Mouse (Mus musculus) myocyte (in vitro differentiated cells): Measurements from ENCODE around the gene Efcab2.

ENCODE experiments used
- CEBPB ChIP-seq: IDR thresholded peaks from 2 replicates; pipeline ENCODE4 v1.6.1; 2011; ENCODE audit warnings: mild to moderate bottlenecking, moderate library complexity; ENCODE audit not compliant: poor library complexity, insufficient read depth, severe bottlenecking
- E2F4 ChIP-seq: IDR thresholded peaks from one replicate; pipeline ENCODE4 v1.6.1; 2011; ENCODE audit warnings: mild to moderate bottlenecking, control low read depth, moderate library complexity; ENCODE audit not compliant: insufficient read depth
- MAX ChIP-seq: IDR thresholded peaks from one replicate; pipeline ENCODE4 v1.6.1; 2011; ENCODE audit warnings: low read depth, mild to moderate bottlenecking, control low read depth
- MYOD1 ChIP-seq, 3 experiments: IDR thresholded peaks; one replicate each; pipeline ENCODE4 v1.6.1; 2011; ENCODE audit warnings: control low read depth in 2 of 3, low read depth in 2 of 3, mild to moderate bottlenecking in 2 of 3, moderate library complexity in 1 of 3; ENCODE audit not compliant: insufficient read length in 2 of 3, control insufficient read depth in 1 of 3
- POLR2A ChIP-seq: IDR thresholded peaks from one replicate; pipeline ENCODE4 v1.6.1; 2011; ENCODE audit warnings: low read depth, mild to moderate bottlenecking, control low read depth, moderate library complexity; ENCODE audit not compliant: insufficient read length
- POLR2AphosphoS2 ChIP-seq: IDR thresholded peaks from one replicate; pipeline ENCODE4 v1.6.1; 2011; ENCODE audit warnings: low read depth, control low read depth; ENCODE audit not compliant: insufficient read length
- REST ChIP-seq: IDR thresholded peaks from one replicate; pipeline ENCODE4 v1.6.1; 2011; ENCODE audit warnings: mild to moderate bottlenecking, control low read depth, moderate library complexity; ENCODE audit not compliant: insufficient read depth, insufficient read length
- SRF ChIP-seq: IDR thresholded peaks from one replicate; pipeline ENCODE4 v1.6.1; 2011; ENCODE audit warnings: low read depth; ENCODE audit not compliant: control insufficient read depth, insufficient read length
- TCF12 ChIP-seq: IDR thresholded peaks from one replicate; pipeline ENCODE4 v1.6.1; 2011; ENCODE audit warnings: mild to moderate bottlenecking, control low read depth; ENCODE audit not compliant: poor library complexity, insufficient read depth, severe bottlenecking
- USF1 ChIP-seq: IDR thresholded peaks from one replicate; pipeline ENCODE4 v1.6.1; 2011; ENCODE audit warnings: low read depth, mild to moderate bottlenecking, control low read depth, moderate library complexity

DNA sequence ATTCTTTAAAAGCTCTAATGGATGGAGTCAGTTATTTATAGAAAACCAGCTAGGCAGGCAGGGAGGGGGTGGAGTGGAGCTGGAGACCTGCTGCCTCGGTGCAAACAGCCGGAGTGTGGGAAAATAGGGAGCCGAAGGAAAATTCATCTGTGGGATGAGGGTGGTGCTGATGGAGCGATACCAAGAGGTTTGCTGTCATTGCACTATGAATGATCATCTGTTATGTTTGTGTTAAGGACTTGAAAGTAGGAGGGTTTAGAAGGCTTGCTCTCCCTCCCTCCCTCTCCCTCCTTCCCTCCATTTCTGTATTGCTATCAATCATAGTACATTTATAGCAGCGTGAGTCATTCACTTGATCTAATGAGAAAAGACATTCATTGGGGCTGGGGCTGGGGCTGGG is 80.9 kb downstream of the Efcab2 start:
- TF ChIP-seq MYOD1 (IDR thresholded peaks at IDR 0.05; ENCODE audit: control insufficient read depth in 1 of 3, insufficient read length in 2 of 3, low read depth in 2 of 3) (no peak), E2F4 (no peak), POLR2A (no peak), TCF12 (no peak), CEBPB (no peak), SRF (no peak), POLR2AphosphoS2 (no peak), MAX (no peak), USF1 (no peak), REST (no peak)
